Mouse (Mus musculus) MEL (cell line): Measurements from ENCODE around the gene Slc7a11. TPM values are rescaled to one million over a fixed set of nuclear protein-coding genes. Genes with fewer than 3 reads are reported as not detected.
A peak's percentile ranks its signal among the peaks of the same experiment; 100 is the strongest.

Experiments
- DNase-seq: peaks from one replicate; pipeline ENCODE4 v3.0.0; 2011; ENCODE audit warnings: low read depth, low spot score
- H3K27ac ChIP-seq: 2 replicates; pipeline ENCODE4 v1.5.1; 2012; ENCODE audit warnings: low read depth, mild to moderate bottlenecking, control low read depth, low read length, moderate library complexity; ENCODE audit not compliant: control insufficient read depth
- H3K27me3 ChIP-seq, 2 experiments: fragments of 150-350 bp in 1 of 2; sonication (generic) in 1 of 2; 2 replicates each; pipeline ENCODE4 v1.6.1; 2012; ENCODE audit warnings: low read length in 2 of 2, mild to moderate bottlenecking in 2 of 2, improper control_type of control experiment in 1 of 2, moderate library complexity in 1 of 2; ENCODE audit not compliant: insufficient read depth in 2 of 2, control insufficient read depth in 1 of 2
- H3K36me3 ChIP-seq, 2 experiments: 2 replicates each; pipeline ENCODE4 v1.6.1; 2012 to 2014; ENCODE audit warnings: low read length in 2 of 2, improper control_type of control experiment in 1 of 2, inconsistent platforms in 1 of 2, mild to moderate bottlenecking in 1 of 2; ENCODE audit not compliant: insufficient read depth in 2 of 2, control insufficient read depth in 1 of 2
- H3K4me1 ChIP-seq, 2 experiments: fragments of 150-350 bp in 1 of 2; sonication (generic) in 1 of 2; 2 replicates each; pipeline ENCODE4 v1.6.1; 2012; ENCODE audit warnings: low read length in 2 of 2, improper control_type of control experiment in 1 of 2, mild to moderate bottlenecking in 1 of 2; ENCODE audit not compliant: insufficient read depth in 2 of 2, control insufficient read depth in 1 of 2
- H3K4me3 ChIP-seq, 2 experiments: fragments of 150-350 bp in 1 of 2; sonication (generic) in 1 of 2; 2 replicates each; pipeline ENCODE4 v1.5.1; 2012; ENCODE audit warnings: low read depth in 2 of 2, low read length in 2 of 2, mild to moderate bottlenecking in 2 of 2, moderate library complexity in 2 of 2, control low read depth in 1 of 2, improper control_type of control experiment in 1 of 2; ENCODE audit not compliant: control insufficient read depth in 1 of 2, insufficient read depth in 1 of 2
- H3K79me2 ChIP-seq: 2 replicates; pipeline ENCODE4 v1.6.1; 2012; ENCODE audit warnings: mild to moderate bottlenecking, low read length, moderate library complexity; ENCODE audit not compliant: control insufficient read depth, poor library complexity, insufficient read depth
- H3K9ac ChIP-seq: 2 replicates; pipeline ENCODE4 v1.6.1; 2012; ENCODE audit warnings: low read depth, mild to moderate bottlenecking, control low read depth, low read length, moderate library complexity; ENCODE audit not compliant: control insufficient read depth, poor library complexity, severe bottlenecking
- H3K9me3 ChIP-seq: fragments of 150-350 bp; sonication (generic); replicated peaks from 2 replicates; pipeline ENCODE4 v1.6.1; 2012; ENCODE audit warnings: mild to moderate bottlenecking, low read length, improper control_type of control experiment, moderate library complexity; ENCODE audit not compliant: insufficient read depth
- BHLHE40 ChIP-seq: IDR thresholded peaks from 2 replicates; pipeline ENCODE4 v1.6.1; 2012; ENCODE audit warnings: low read depth, mild to moderate bottlenecking, inconsistent platforms, low read length, improper control_type of control experiment, borderline replicate concordance
- CHD1 ChIP-seq: IDR thresholded peaks from 2 replicates; pipeline ENCODE4 v1.6.1; 2012; ENCODE audit warnings: low read depth, mild to moderate bottlenecking, inconsistent platforms, low read length, improper control_type of control experiment
- CHD2 ChIP-seq: IDR thresholded peaks from 2 replicates; pipeline ENCODE4 v1.6.1; 2011; ENCODE audit warnings: low read length, improper control_type of control experiment
- CTCF ChIP-seq, 3 experiments: IDR thresholded peaks in 2 of 3; conservative IDR thresholded peaks in 1 of 3; 2 replicates each; pipeline ENCODE4 v1.5.1; 2011 to 2012; ENCODE audit warnings: low read length in 3 of 3, low read depth in 2 of 3, mild to moderate bottlenecking in 2 of 3, improper control_type of control experiment in 1 of 3, inconsistent platforms in 1 of 3, mixed read lengths in 1 of 3, moderate library complexity in 1 of 3; ENCODE audit not compliant: control insufficient read depth in 1 of 3, insufficient read depth in 1 of 3, poor library complexity in 1 of 3, severe bottlenecking in 1 of 3
- E2F4 ChIP-seq: IDR thresholded peaks from 2 replicates; pipeline ENCODE4 v1.6.1; 2011; ENCODE audit warnings: low read depth, low read length, improper control_type of control experiment, borderline replicate concordance
- ELF1 ChIP-seq: IDR thresholded peaks from 2 replicates; pipeline ENCODE4 v1.6.1; 2014; ENCODE audit warnings: low read depth, mild to moderate bottlenecking, inconsistent platforms, low read length, improper control_type of control experiment, moderate library complexity
- EP300 ChIP-seq, 2 experiments: IDR thresholded peaks; 2 replicates each; pipeline ENCODE4 v1.6.1; 2011; ENCODE audit warnings: improper control_type of control experiment in 2 of 2, low read length in 2 of 2, low read depth in 1 of 2, mild to moderate bottlenecking in 1 of 2
- ETS1 ChIP-seq: IDR thresholded peaks from 2 replicates; pipeline ENCODE4 v1.6.1; 2012; ENCODE audit warnings: low read depth, mild to moderate bottlenecking, inconsistent platforms, low read length, improper control_type of control experiment, moderate library complexity
- GABPA ChIP-seq: IDR thresholded peaks from 2 replicates; pipeline ENCODE4 v1.6.1; 2012; ENCODE audit warnings: low read depth, mild to moderate bottlenecking, inconsistent platforms, low read length, improper control_type of control experiment, moderate library complexity
- GATA1 ChIP-seq: IDR thresholded peaks from 2 replicates; pipeline ENCODE4 v1.6.1; 2011; ENCODE audit warnings: low read depth, low read length, improper control_type of control experiment
- JUND ChIP-seq: IDR thresholded peaks from 2 replicates; pipeline ENCODE4 v1.6.1; 2011; ENCODE audit warnings: low read depth, mild to moderate bottlenecking, improper control_type of control experiment, low read length
- MEF2A ChIP-seq: IDR thresholded peaks from 2 replicates; pipeline ENCODE4 v1.6.1; 2014; ENCODE audit warnings: low read depth, mild to moderate bottlenecking, inconsistent platforms, low read length, improper control_type of control experiment; ENCODE audit not compliant: poor library complexity, insufficient replicate concordance, severe bottlenecking; ENCODE audit errors: extremely low read depth
- POLR2A ChIP-seq, 2 experiments: IDR thresholded peaks; 2 replicates each; pipeline ENCODE4 v1.6.1; 2011 to 2012; ENCODE audit warnings: low read length in 2 of 2, mild to moderate bottlenecking in 2 of 2, control low read depth in 1 of 2, improper control_type of control experiment in 1 of 2, low read depth in 1 of 2, moderate library complexity in 1 of 2; ENCODE audit not compliant: control insufficient read depth in 1 of 2, insufficient read depth in 1 of 2, poor library complexity in 1 of 2
- RAD21 ChIP-seq: IDR thresholded peaks from 2 replicates; pipeline ENCODE4 v1.6.1; 2011; ENCODE audit warnings: mild to moderate bottlenecking, low read depth, low read length, improper control_type of control experiment
- RCOR1 ChIP-seq: IDR thresholded peaks from 2 replicates; pipeline ENCODE4 v1.6.1; 2012; ENCODE audit warnings: low read depth, mild to moderate bottlenecking, inconsistent platforms, low read length, improper control_type of control experiment
- SIN3A ChIP-seq: IDR thresholded peaks from 2 replicates; pipeline ENCODE4 v1.6.1; 2012; ENCODE audit warnings: low read length, improper control_type of control experiment, inconsistent platforms
- SMC3 ChIP-seq: IDR thresholded peaks from 2 replicates; pipeline ENCODE4 v1.6.1; 2011; ENCODE audit warnings: low read depth, low read length, improper control_type of control experiment
- TAL1 ChIP-seq: IDR thresholded peaks from 2 replicates; pipeline ENCODE4 v1.6.1; 2012; ENCODE audit warnings: mild to moderate bottlenecking, inconsistent platforms, low read length, moderate library complexity, mixed read lengths
- TBP ChIP-seq: IDR thresholded peaks from 2 replicates; pipeline ENCODE4 v1.8.0; 2011; ENCODE audit warnings: low read depth, low read length, improper control_type of control experiment
- TCF12 ChIP-seq: IDR thresholded peaks from 2 replicates; pipeline ENCODE4 v1.6.1; 2014; ENCODE audit warnings: low read depth, mild to moderate bottlenecking, inconsistent platforms, low read length, improper control_type of control experiment, moderate library complexity
- UBTF ChIP-seq: IDR thresholded peaks from 2 replicates; pipeline ENCODE4 v1.6.1; 2012; ENCODE audit warnings: low read depth, mild to moderate bottlenecking, inconsistent platforms, low read length, improper control_type of control experiment, moderate library complexity, borderline replicate concordance; ENCODE audit not compliant: insufficient read depth
- USF2 ChIP-seq, 2 experiments: IDR thresholded peaks; 2 replicates each; pipeline ENCODE4 v1.6.1; 2011 to 2012; ENCODE audit warnings: improper control_type of control experiment in 2 of 2, low read length in 2 of 2, borderline replicate concordance in 1 of 2, inconsistent platforms in 1 of 2, low read depth in 1 of 2, mild to moderate bottlenecking in 1 of 2; ENCODE audit not compliant: insufficient read depth in 1 of 2
- ZKSCAN1 ChIP-seq: IDR thresholded peaks from 2 replicates; pipeline ENCODE4 v1.6.1; 2012; ENCODE audit warnings: low read depth, mild to moderate bottlenecking, inconsistent platforms, low read length, improper control_type of control experiment, moderate library complexity
- ZMIZ1 ChIP-seq: IDR thresholded peaks from 2 replicates; pipeline ENCODE4 v1.6.1; 2012; ENCODE audit warnings: low read depth, mild to moderate bottlenecking, inconsistent platforms, low read length, improper control_type of control experiment, moderate library complexity
- ZNF384 ChIP-seq: IDR thresholded peaks from 2 replicates; pipeline ENCODE4 v1.6.1; 2012; ENCODE audit warnings: low read depth, mild to moderate bottlenecking, inconsistent platforms, low read length, improper control_type of control experiment
- polyA plus RNA-seq, 2 experiments: library from polyadenylated mRNA; stranded (reverse) in 1 of 2; unstranded in 1 of 2; fragments of >175 nt in 1 of 2; fragments of >200 nt in 1 of 2; gene quantifications; 2 replicates each; pipeline versions ENCODE4 v1.2.1 to v1.2.4; 2012; ENCODE audit warnings: low replicate concordance in 2 of 2, low read depth in 1 of 2; ENCODE audit not compliant: insufficient read length in 2 of 2, insufficient read depth in 1 of 2, missing spikeins in 1 of 2
- total RNA-seq: library from RNA; depleted of rRNA; stranded (reverse); fragments of 300-350 nt; gene quantifications from 2 replicates; pipeline ENCODE4 v1.2.3, GENCODE M21; 2012

The Slc7a11 gene
- total and polyA plus RNA-seq, 3 experiments, result 0.69 to 3.3 TPM; not detected in 1

DNA sequence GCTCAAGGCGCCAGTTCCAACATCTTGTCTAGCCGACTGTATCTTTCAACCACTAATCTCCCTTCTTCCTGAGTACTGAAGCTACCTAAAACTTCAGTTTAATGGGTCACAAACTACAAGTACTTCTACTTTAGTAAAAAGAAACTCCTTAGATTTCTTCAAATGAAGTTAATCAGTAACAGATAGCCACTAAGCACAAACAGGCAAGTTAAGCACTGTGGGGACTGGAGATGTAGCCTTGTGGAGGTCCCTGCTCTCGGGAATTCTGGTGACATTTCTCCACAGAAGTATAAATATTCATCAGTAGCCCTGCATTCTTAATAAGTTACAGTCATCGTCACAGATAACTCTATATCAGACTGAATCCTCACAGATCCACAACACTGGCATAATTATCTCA is 9.6 kb downstream of the Slc7a11 start:
- H3K36me3 ChIP-seq, result peaks cover 0 to 15% of the 10 kb centered on the region in 2 experiments; a peak in 2 of 4 replicates
- H3K79me2 ChIP-seq, result no peaks in the 10 kb centered on the region
- TF ChIP-seq MEF2A, result no peak
- no peak for TF ChIP-seq GABPA
- no peak for TF ChIP-seq ZKSCAN1
- TF ChIP-seq TAL1, result no peak
- no peak for TF ChIP-seq CTCF (IDR thresholded peaks at IDR 0.05 in 2 of 3, conservative IDR thresholded peaks at IDR 0.05 in 1 of 3; ENCODE audit: control insufficient read depth in 1 of 3, insufficient read depth in 1 of 3, low read depth in 2 of 3, low read length in 3 of 3, poor library complexity in 1 of 3, severe bottlenecking in 1 of 3)
- no peak for TF ChIP-seq CHD2
- TF ChIP-seq SMC3, result no peak
- no peak for TF ChIP-seq RCOR1
- no peak for TF ChIP-seq CHD1
- TF ChIP-seq ETS1, result no peak
- TF ChIP-seq TCF12, result no peak
- no peak for TF ChIP-seq POLR2A (IDR thresholded peaks at IDR 0.05; ENCODE audit: control insufficient read depth in 1 of 2, insufficient read depth in 1 of 2, low read depth in 1 of 2, low read length in 2 of 2, poor library complexity in 1 of 2)
- TF ChIP-seq BHLHE40, result no peak
- no peak for TF ChIP-seq RAD21
- no peak for TF ChIP-seq SIN3A
- TF ChIP-seq JUND, result no peak
- TF ChIP-seq ZMIZ1, result no peak
- no peak for TF ChIP-seq UBTF

DNA sequence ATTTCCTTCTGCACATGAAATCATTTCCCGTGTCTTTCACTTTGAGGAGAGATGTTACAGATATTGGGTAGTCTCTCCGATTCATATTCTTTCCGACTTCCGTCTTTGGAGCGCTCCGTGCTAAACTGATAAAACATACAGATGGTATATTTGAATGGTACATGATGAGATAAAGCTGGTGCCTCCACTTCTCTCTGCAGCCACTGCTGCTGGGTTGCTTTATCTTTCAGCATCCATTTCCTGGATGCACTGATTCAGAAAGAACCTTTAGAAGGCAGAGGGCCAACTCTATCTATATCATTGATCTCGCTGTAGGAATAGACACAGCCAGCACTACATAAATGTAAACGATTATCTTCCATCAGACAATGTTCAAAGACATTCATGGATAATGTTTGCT is 12.6 kb downstream of the Slc7a11 start:
- Histone ChIP-seq H3K36me3 (peaks cover 0 to 7% of the 10 kb centered on the region in 2 experiments; a peak in 2 of 4 replicates), H3K9me3 (no peaks in the 10 kb centered on the region), H3K79me2 (no peaks in the 10 kb centered on the region), H3K27me3 (no peaks in the 10 kb centered on the region), H3K4me1 (peaks cover 0 to 3% of the 10 kb centered on the region in 2 experiments; a peak in 1 of 4 replicates), H3K27ac (no peak overlapping the region), H3K9ac (no peak overlapping the region), H3K4me3 (no peak overlapping the region)
- DNase-seq, result peak; percentile 52
- TF ChIP-seq TCF12 (peak; percentile 86), ELF1 (peak; percentile 40; the same call in 1 of the 2 replicates), EP300 (IDR thresholded peaks at IDR 0.05; ENCODE audit: low read depth in 1 of 2, low read length in 2 of 2) (peak; percentile 59 to 78), USF2 (IDR thresholded peaks at IDR 0.05; ENCODE audit: borderline replicate concordance in 1 of 2, insufficient read depth in 1 of 2, low read depth in 1 of 2, low read length in 2 of 2) (no peak), E2F4 (no peak), ETS1 (peak; percentile 74), RCOR1 (peak; percentile 97), TBP (no peak), ZNF384 (no peak), MEF2A (no peak), GATA1 (peak; percentile 86)

More for the DNA sequence above, 9.6 kb downstream of the Slc7a11 start:
- H3K27me3 ChIP-seq, result no peaks in the 10 kb centered on the region
- no peak overlapping the region for H3K9ac ChIP-seq
- H3K4me3 ChIP-seq, result no peak overlapping the region
- H3K9me3 ChIP-seq, result no peaks in the 10 kb centered on the region
- no peak overlapping the region for H3K27ac ChIP-seq
- peaks cover 6 to 11% of the 10 kb centered on the region in 2 experiments for H3K4me1 ChIP-seq
- no peak for DNase-seq
